Mouse (Mus musculus) T-helper 1 cell (primary cell): ENCODE measurements at regions not wholly inside any gene's neighbourhood (a gene's known extent, or its start where the extent isn't known, plus 50 kb on each side); places are given as distances from the start of the nearest gene placed in this dataset.

ENCODE experiments used
- in situ Hi-C: fragments of 300-600 bp; cut with MboI, MseI; formaldehyde crosslinking; loops from one replicate; pipeline ENCODE4 v1.15.1; 2025; ENCODE audit warnings: high pct_unique_total_duplicates

DNA sequence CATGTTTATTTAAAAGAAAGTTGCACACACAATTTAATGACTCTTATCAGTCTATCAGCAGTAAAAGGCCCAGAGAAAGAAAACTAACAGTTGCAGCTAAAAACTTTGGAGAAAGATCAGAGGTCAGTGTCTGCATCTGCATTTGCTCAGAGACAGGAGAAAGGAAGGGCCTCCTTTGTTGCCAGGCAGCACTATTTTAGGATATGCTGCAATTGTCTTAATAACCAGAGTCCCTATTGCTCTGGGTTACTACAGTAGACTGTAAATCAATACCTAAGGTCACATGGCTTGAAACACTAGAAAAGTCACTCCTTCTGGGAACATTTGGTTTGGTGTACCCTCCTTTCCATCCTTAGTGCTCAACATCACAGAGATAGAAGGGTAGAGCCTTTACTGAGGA, 175.7 kb downstream of the Hdgfl1 start:
- in situ Hi-C loops: no loop called here

DNA sequence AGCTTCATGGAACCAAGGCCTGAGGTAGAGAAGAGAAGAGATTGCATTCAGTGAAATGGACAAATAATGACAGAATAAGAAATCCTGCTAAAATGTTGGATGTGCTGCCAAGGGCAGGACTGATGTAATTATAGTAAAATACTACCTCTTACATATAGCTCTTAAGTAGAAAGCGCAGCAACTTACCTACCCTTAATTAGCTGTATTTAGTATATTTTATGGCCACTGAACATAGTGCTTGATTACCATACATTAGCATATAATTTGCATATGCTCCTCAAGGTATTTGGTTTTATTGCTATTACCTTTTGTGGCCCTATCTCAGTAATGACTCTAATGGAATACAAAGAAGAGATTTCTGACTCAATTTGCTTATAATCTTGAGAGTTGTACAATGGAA, 176.2 kb downstream of the Hdgfl1 start:
- in situ Hi-C loops: no loop called here

DNA sequence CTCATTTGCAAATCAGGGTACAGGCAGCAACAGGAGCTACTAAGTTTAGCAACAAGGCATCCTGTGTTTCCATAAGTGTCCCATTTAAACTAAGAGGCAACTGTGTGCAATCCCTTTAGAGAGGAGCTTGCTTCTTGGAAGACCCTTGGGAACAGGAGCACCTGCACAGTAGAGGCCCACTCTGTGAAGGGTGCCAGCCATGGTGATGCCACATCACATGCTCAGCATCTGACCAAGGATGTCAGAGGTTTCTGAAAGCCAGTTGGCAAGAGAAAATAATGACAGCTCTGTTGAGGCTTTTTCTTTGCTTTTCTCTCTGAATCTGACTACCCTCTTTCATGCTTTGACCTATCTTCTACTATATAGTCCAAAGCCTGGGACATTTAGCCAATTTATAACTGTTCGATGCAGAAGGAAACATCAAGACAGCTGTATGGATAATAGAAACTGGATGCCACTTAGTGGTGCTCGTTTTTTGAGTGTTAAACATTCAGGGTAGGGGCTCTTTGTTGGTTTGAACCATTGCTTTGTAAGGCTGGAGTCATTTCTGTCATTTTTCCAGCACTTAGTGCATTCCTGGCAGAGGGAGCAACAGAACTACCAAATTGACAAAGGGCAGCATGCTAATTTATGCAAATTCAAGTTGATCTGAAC, 193.9 kb downstream of the Hdgfl1 start:
- in situ Hi-C loops: no loop called here

DNA sequence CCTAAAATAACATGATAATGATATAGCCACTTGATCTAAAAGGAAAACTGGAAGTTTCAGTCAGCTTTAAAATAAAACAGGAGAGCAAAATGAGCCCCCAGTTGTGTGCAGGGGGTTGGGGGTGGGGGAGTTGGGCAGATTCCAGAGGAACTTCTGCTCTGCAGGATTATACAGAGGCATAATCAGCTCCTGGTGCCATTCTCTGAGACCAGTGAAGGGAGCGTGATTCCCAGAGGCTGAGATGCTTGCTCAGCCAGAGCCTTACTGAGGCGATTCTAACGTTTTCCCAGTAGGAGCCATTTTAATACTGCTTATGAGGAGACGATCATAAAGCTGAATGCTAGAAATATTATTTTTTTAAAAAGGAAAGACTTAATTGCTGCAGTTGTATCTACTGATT, 200.5 kb downstream of the Hdgfl1 start:
- in situ Hi-C loops: no loop called here

DNA sequence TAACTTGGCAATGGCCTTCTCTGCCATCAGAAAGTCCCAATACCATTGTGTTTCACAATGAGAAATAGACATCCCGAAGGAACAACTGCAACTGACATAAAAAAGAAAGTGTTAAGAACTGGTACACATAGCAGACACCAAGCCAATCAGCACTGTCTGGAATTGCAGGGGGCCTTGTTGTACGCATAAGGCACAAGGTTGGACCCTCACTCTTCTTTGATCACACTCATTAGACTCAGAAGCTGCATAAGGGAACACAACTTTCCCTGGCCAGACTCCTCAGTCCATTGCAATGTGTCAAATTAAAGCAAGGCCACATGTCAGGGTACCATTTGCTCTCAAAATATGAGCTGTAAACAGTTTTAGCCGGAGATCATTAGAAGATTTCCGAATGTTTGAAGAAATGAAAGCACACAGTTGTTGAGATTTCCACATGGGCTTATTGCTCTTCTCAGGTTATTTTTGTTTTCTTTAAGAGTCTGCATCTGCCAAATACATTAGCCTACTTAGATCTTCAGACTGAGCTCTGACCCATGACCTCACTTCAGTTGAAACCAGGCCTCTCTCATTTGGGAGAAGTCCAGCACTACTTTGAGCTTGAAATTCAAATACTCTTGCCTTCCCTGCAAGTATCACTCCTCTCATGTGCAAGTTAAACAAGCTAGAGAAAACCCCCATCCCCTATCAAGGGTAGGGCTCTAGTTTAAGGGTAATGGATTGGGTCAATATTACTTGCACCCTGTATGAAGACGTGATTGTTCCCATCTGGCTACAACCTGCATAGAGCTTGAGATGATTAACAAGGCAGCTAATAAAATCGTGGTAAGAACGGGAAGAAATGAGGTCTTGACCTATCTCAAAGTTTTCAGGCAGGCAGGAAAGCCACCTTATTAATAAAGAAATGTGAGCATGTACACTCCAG, 204.8 kb downstream of the Hdgfl1 start:
- in situ Hi-C loops: no loop called here

DNA sequence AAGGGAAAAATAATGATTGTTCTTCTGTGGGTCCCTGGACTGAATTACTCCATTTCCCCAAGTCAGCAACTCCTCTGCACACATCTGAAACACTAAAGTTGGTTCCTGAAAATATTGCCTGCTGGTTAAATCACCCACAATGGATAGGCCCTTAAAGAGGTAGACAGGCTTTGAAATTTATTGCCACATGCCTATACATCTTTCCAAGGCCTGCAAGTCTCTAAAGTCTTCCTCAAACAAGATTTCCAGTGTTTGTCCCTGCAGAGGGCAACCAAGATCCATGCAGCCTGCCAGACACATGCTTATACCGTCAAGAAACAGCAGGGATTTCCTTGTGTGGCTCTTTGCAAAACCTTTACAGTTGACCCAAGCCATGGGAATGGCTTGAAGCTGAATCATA, 211.6 kb downstream of the Hdgfl1 start:
- in situ Hi-C loops: no loop called here

DNA sequence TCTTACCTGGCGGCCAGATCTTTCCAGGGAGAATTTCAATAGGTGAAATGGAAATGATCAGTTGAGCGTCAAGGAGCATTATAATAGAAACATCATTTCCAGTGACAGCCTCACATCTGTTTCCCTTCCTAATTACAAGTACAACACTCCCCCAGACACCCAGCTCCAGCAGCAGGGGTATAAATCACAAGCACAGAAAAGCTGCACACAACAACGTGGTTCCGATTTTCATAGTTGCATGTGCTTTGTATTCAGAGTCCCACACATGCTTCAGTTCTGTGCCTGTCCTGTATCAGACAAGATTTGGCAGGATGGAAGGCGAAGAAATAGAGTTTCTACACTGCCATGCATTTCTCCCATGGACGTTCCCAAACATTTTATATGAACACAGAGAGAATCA, 215.7 kb downstream of the Hdgfl1 start:
- in situ Hi-C loops: no loop called here

DNA sequence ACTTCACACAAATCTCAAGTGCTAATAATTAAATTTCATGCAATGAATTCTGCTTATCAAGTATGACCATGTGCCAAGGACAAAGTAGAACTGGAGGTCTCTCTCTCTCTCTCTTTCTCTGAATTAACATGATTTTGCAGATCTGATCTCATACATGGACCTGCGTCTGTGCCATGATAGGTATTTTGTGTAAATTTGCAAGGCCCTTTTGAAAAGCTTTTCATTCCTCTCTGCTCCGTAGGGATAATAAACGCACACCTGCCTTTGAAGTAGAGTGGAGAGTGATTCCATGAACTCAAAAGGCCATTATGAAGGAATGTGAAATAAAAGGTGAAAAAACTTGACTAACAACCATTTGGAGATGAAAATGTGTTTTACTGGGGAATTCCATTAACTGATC, 217.8 kb downstream of the Hdgfl1 start:
- in situ Hi-C loops: no loop called here

DNA sequence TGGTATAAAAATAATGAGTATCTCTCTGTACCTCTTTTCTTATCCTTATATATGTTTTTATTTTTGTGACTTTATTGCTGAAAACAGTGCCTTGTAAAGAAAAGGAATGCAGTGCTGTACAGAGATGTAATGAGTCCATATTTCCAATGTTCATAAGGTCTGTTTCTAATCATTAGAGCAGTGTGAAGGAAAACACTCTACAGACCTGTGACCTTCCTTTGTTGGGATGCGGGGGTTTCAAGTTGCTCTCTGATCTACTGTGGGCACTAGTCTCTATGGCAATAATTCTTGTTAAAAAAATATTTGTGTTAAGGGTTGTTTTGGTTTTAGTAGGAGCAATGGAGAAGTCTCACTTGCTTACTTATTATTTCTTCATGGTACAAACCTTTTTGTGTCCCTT, 231.0 kb downstream of the Hdgfl1 start:
- in situ Hi-C loops: no loop called here

DNA sequence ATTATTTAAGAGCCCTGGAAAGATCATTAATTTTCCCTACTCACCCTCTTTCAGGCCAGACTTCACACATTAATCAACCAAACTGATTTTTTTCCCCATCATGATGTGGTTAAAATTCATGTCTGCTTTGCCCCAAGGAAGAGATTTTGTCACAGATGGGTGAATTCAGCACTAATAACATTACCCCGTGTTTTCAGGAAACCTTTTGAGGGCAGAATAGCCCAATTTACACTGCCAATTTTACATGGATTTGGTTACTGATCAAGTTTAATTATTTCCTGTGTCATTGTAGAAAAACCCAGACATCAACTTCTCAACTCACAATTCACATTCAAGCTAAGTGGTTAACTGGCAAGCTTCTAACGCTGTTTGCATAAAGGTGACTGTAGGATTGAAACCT, 233.4 kb downstream of the Hdgfl1 start:
- in situ Hi-C loops: no loop called here

DNA sequence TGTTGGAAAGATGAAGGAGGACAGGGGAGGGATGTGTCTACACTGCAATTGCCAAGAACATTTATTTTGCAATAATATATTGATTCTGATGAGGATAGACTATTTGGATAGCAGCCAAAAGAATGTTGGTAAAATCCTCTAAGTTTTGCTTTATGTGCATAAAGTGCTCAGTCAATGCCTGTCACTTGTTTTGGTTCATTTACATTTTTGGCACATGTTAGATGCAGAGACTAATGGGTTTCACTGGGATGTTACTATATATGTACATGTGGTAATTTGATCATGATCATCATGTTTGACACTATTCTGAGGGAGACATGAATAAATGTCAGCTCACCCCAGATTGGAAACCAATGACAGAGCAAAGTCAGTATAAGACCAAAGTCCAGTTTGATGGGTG, 237.2 kb downstream of the Hdgfl1 start:
- in situ Hi-C loops: no loop called here

DNA sequence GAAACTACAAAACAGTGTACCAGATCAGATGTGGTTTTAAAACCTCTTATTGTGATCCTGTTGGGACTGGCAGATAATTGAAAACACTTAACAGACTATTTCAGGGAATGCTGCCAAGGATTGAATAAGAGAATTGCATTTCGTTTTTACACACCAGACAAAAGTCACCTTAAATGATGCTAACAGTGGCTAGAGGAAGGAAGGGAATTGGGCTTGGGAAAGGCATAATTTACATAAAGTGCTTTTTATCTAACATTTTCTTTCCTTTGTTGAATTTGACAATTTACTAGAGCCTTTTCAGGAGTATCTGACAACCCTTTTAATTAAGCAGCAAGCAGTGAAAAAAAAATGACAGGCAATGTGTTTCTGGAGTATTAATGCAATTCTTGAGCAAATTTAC, 250.9 kb downstream of the Hdgfl1 start:
- in situ Hi-C loops: no loop called here

DNA sequence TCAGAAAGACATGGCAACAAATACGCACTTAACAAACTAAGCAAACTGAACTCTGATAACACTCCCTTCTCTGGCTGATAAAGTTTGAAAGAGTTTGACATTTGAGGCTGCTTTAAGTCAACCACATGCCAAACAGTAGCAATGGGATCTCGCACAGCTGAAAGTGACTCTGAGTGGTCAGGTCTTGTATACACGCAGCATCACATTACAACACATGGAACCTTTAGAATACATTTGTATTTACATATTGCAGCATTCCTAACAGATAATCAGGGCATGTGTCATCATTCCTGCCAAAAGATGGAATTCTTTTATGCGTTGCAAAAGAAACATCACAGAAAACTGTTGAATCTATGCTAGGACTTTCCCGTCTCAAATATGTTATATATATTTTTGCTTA, 251.5 kb downstream of the Hdgfl1 start:
- in situ Hi-C loops: no loop called here

DNA sequence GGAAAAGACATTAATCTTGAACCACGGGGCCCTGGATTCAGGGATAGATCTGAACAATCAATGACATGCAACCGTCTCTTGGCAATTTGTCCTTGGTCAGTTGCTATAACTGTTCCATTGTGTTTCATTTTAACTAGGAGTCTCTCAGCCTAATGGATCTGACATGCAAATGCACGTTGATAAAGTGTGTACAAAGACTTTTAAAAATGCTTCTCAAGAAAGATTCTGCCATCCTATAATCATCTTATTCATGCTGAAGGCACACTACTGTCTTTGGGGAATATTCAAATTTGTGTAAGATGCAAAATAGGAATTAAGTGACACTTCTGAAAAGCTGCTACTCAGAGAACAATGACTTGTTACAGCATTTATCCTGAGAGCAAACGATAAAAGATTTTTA, 252.3 kb downstream of the Hdgfl1 start:
- in situ Hi-C loops: no loop called here

DNA sequence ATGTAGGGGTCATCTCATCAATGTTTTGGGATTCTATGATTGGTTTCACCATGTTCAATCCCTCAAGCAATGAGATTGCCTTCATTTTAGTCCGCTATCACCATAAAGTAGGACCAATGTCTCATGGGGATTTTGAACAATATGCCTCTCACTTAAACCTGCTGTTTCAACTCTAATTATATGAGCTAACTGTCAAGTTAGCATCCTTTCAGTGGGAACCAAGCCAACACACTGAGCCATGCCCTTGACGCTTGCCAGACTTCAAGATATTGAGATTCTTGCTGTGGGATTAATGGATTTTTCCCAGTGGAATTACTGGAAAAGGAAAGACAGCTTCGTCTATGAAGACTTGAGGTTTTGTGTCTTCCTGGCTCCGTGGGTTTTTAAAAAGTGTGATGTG, 259.5 kb downstream of the Hdgfl1 start:
- in situ Hi-C loops: no loop called here

DNA sequence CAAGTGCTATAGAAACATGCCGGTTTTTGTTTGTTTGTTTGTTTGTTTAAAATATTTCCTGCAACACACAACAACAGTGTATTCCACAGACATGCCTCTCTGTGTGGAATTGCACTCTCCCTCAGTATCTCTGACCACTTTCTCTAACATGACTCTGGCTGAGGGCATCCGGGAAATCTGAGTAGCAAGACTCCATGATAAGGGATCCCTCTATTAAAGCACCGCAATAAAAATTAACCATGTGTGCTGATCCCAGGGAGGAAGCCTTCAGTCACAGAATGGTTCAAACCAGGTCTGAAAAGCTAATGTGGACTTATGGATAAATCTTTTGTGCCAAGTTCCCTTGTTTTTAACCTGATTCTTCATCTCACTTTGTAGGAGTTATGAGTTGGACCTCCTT, 260.1 kb downstream of the Hdgfl1 start:
- in situ Hi-C loops: no loop called here

DNA sequence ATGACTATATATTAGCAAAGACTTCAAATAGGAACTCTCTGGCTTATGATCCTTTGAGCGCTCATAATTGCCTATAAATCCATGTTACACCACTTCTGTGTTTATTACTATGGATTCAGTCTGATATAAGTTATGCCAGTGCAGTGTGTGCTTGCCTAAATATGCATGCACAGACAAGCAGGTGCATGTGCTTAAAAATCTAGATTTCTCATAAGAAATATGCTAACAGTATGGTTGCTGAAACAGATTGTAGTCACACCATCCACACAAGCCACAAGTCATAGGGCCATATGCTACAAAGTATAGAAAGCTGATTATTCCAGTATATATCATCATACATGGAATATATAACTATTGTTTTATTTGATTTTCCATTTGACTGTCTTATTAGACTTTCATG, 266.2 kb downstream of the Hdgfl1 start:
- in situ Hi-C loops: no loop called here

DNA sequence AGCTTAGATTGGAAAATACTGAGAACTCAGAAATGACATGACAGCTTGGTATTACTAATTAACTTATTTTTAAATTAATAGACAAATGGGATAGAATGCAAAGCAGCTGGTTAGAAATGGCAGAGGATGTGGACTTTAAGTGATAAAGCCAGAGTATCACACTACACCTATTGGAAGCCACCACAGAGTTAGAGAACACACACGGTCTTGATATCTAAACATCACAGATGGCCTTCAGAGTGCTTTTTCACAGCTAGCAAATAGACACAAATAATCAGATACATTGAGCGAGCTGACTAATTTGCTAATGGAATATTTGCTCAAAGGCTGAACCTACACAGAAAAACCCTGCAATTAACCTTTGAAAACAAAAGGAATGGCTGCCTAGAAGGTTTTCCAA, 272.9 kb downstream of the Hdgfl1 start:
- in situ Hi-C loops: no loop called here

DNA sequence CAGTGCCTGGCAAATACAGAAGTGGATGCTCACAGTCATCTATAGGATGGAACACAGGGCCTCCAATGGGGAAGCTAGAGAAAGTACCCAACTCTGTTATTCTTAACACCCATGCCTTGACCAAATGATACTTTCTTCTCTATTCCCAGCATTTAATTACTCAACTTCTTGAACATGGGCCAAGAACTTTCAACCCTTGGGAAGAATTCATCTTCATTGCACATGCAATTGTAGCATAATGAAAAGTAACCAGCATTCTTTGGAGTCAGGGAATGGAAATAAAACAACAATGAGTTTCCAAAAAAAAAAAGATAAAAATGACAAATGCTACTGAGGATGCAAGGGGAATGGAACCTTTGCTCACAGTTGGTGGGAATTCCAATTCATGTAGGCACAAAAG, 274.1 kb downstream of the Hdgfl1 start:
- in situ Hi-C loops: no loop called here

DNA sequence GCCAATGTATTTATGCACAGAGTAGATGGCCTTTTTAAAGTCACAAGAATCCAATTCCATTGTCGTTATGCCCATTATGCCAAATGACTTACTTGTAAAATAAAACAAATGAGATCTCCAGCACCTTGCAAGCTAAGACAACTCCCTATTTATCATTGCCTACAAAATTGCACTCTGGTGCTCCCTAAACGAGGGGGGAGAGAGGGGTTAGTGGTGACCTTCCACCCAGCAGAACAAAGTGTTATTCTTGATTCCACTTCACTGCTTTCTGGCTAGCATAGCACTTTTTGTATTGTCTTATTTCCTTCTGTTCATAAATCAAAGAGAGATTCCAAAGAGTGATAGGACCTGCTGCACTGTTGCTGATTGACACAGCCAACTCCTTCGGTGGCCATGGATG, 300.6 kb downstream of the Hdgfl1 start:
- in situ Hi-C loops: no loop called here

DNA sequence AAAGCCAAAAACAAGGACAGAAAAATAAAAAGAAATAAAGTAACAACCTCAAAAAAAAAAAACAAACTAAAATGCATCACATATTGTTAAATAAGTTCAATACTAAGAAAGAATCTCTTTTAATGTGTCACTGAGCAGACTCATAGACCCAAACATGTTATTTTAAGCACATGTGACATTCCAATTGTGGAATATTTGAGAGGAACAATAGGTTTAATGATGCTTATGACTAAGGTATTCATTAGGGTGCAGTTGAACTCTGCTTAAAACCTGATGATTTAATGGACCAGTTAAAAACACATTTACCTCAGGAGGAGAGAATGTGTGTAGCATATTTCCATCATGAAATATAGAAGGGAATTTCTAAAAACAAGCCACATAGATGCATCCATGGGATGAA, 302.4 kb downstream of the Hdgfl1 start:
- in situ Hi-C loops: no loop called here

DNA sequence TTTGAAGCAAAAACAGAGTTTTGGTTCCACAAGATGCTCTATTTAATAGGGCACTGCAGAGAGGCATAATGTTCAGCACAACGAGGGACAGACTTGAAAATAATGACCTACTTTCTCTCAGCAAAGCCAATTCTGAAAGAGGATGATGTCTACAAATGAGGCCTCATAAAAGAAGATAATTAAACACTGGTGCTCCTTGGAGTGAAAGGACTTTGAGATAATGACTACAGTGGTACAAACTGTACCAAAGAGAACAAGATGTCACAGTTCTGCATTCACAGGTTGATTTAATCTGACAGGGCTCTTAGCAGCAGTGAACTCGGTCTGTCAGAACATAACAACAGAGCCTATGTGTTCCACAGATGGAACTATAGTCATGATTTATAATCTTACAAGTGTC, 305.4 kb downstream of the Hdgfl1 start:
- in situ Hi-C loops: no loop called here

DNA sequence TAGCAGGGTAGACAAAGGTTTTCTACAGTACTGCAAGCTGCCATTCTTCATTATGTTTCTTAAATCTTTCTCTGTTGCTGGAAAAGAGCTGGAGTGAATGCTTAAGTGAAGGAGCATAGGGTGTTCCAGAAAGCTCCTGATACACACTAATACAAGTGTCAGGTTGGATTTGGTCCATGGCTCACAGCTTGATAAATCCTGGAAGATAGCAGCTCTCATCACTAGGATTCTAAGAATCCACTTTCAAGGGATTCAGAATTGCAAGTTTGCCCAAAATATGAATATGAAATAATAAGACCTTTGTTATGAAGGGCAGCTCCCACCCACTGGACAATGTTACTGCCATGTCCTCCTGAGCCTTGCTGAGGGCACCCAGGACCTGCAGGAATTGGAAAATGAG, 305.9 kb downstream of the Hdgfl1 start:
- in situ Hi-C loops: no loop called here
